Comparison of ENCODE assay signal across 8 mouse cellular contexts in genomic region chr11:74838441-74838840, GRCm38 (mm10). TPM values are rescaled to one million over a fixed set of nuclear protein-coding genes. Genes with fewer than 3 reads are reported as not detected.
A peak's percentile ranks its signal among the peaks of the same experiment; 100 is the strongest.
DNase-seq lines count a peak whose midpoint lies in the region; ATAC-seq and TF ChIP-seq lines count a peak whose summit lies in the region.

No protein-coding gene starts in this region.

- peak overlapping the region; percentile 96 for H3K27ac ChIP-seq in embryonic facial prominence, embryonic 14.5 days (replicated peaks; ENCODE audit: low read depth, low read length)
- peak overlapping the region; percentile 95 for H3K27ac ChIP-seq in limb, embryonic 14.5 days (replicated peaks; ENCODE audit: low read depth, low read length)
- H3K27ac ChIP-seq in midbrain, embryonic 16.5 days (ENCODE audit: low read length) = peak overlapping the region; percentile 83

- no peak for TF ChIP-seq POLR2A in limb, embryonic 14.5 days (IDR thresholded peaks at IDR 0.05; ENCODE audit: borderline replicate concordance, extremely low read depth, insufficient read depth, insufficient read length)

- H3K4me1 ChIP-seq in embryonic facial prominence, embryonic 14.5 days (ENCODE audit: control insufficient read depth, insufficient read depth, low read length) = peaks cover 13% of the 10 kb centered on the region
- peaks cover 26% of the 10 kb centered on the region for H3K4me1 ChIP-seq in limb, embryonic 14.5 days (ENCODE audit: control insufficient read depth, insufficient read depth, low read length)
- H3K4me1 ChIP-seq in midbrain, embryonic 16.5 days (ENCODE audit: control insufficient read depth, insufficient read depth, low read length) = peaks cover 23% of the 10 kb centered on the region

- WGBS in embryonic facial prominence, embryonic 14.5 days = 0% methylated on average over 18 of the region's 35 CpGs
- under 1% methylated on average over 26 of the region's 35 CpGs for WGBS in limb, embryonic 14.5 days
- WGBS in midbrain, embryonic 16.5 days = under 1% methylated on average over 33 of the region's 35 CpGs

- ATAC-seq in embryonic facial prominence, embryonic 14.5 days (ENCODE audit: low read depth) = peak; percentile 82
- ATAC-seq in limb, embryonic 14.5 days (ENCODE audit: low FRiP score, low read depth) = peak; percentile 82
- ATAC-seq in midbrain, embryonic 16.5 days = peak; percentile 62

- peaks cover 27% of the 10 kb centered on the region for H3K36me3 ChIP-seq in embryonic facial prominence, embryonic 14.5 days (ENCODE audit: control insufficient read depth, insufficient read depth, low read length)
- H3K36me3 ChIP-seq in limb, embryonic 14.5 days (ENCODE audit: control insufficient read depth, insufficient read depth, low read length) = peaks cover 32% of the 10 kb centered on the region
- peaks cover 5% of the 10 kb centered on the region; the same call in 1 of the 2 replicates for H3K36me3 ChIP-seq in midbrain, embryonic 16.5 days (ENCODE audit: control insufficient read depth, insufficient read depth, low read length)

- peak overlapping the region; percentile 84 for H3K4me2 ChIP-seq in embryonic facial prominence, embryonic 14.5 days (ENCODE audit: low read depth, low read length)
- H3K4me2 ChIP-seq in limb, embryonic 14.5 days (replicated peaks; ENCODE audit: low read depth, low read length, severe bottlenecking) = peak overlapping the region; percentile 88
- peak overlapping the region; percentile 73 for H3K4me2 ChIP-seq in midbrain, embryonic 16.5 days (ENCODE audit: low read length)

- no peaks in the 10 kb centered on the region for H3K27me3 ChIP-seq in embryonic facial prominence, embryonic 14.5 days (replicated peaks; ENCODE audit: control insufficient read depth, insufficient read depth, low read length)
- no peaks in the 10 kb centered on the region for H3K27me3 ChIP-seq in limb, embryonic 14.5 days (ENCODE audit: control insufficient read depth, insufficient read depth, low read length)
- no peaks in the 10 kb centered on the region for H3K27me3 ChIP-seq in midbrain, embryonic 16.5 days (ENCODE audit: control insufficient read depth, insufficient read depth, low read depth, low read length)

- DNase-seq in A20 (ENCODE audit: low read depth, low spot score) = peak; percentile 95
- DNase-seq in adrenal gland, postnatal 4 days (ENCODE audit: low spot score in 2 of 2) = peak; percentile 84 to 91
- peak; percentile 96 for DNase-seq in embryonic facial prominence, embryonic 14.5 days (ENCODE audit: low spot score)
- peak; percentile 92 for DNase-seq in heart, adult 8-10 months (ENCODE audit: low spot score)
- DNase-seq in kidney, adult 9 months = peak; percentile 97
- peak; percentile 90 for DNase-seq in limb, embryonic 14.5 days (ENCODE audit: low spot score)
- peak; percentile 95 to 96 for DNase-seq in spleen, postnatal 36 days (ENCODE audit: low spot score in 2 of 2)

- H3K4me3 ChIP-seq in embryonic facial prominence, embryonic 14.5 days (ENCODE audit: low read depth, low read length) = peak overlapping the region; percentile 55
- peak overlapping the region; percentile 54 for H3K4me3 ChIP-seq in limb, embryonic 14.5 days (replicated peaks; ENCODE audit: low read length)
- peak overlapping the region; percentile 50 for H3K4me3 ChIP-seq in midbrain, embryonic 16.5 days (ENCODE audit: low read depth, low read length)

- no peaks in the 10 kb centered on the region for H3K9me3 ChIP-seq in embryonic facial prominence, embryonic 14.5 days (ENCODE audit: control insufficient read depth, low read length)
- H3K9me3 ChIP-seq in limb, embryonic 14.5 days (ENCODE audit: control insufficient read depth, low read length) = no peaks in the 10 kb centered on the region
- H3K9me3 ChIP-seq in midbrain, embryonic 16.5 days (replicated peaks; ENCODE audit: control insufficient read depth, low read length, poor library complexity, severe bottlenecking) = no peaks in the 10 kb centered on the region

- H3K9ac ChIP-seq in embryonic facial prominence, embryonic 14.5 days (ENCODE audit: low read depth, low read length) = peak overlapping the region; percentile 69
- H3K9ac ChIP-seq in limb, embryonic 14.5 days (ENCODE audit: low read depth, low read length, severe bottlenecking) = peak overlapping the region; percentile 52
- H3K9ac ChIP-seq in midbrain, embryonic 16.5 days (ENCODE audit: low read depth, low read length) = peak overlapping the region; percentile 64

RNA-seq across cellular contexts. Expression of gene Mnt, which starts 7.7 kb away (rescaled TPM):
- total RNA-seq in adrenal gland, postnatal 4 days (2021) = 10 to 100 TPM; 29.0 to 35.9 TPM
- 4.8 and 5.8 TPM in 2 replicates for polyA plus RNA-seq in embryonic facial prominence, embryonic 14.5 days (2014; fragmentation: Nextera tagmentation; extraction: Ambion mirVana)
- 10 to 100 TPM in 3 of 4 experiments, 1 to 10 TPM in 1; 7.4 to 13.4 (median 10.2) TPM for total RNA-seq in heart, adult 8-10 months (2022)
- polyA plus RNA-seq in limb, embryonic 14.5 days (2012; rRNA removed) = 17.9 and 25.0 TPM in 2 replicates
- 6.0 and 7.1 TPM in 2 replicates for polyA plus RNA-seq in limb, embryonic 14.5 days (2014; fragmentation: Nextera tagmentation; extraction: Ambion mirVana)
- 7.6 and 8.6 TPM in 2 replicates for polyA plus RNA-seq in midbrain, embryonic 16.5 days (2015; fragmentation: Nextera tagmentation; extraction: Ambion mirVana)

RNA-seq across cellular contexts. Expression of gene Sgsm2, which starts 58.4 kb away (rescaled TPM):
- total RNA-seq in adrenal gland, postnatal 4 days (2021) = 10 to 100 TPM; 26.3 to 31.9 TPM
- 4.9 and 6.2 TPM in 2 replicates for polyA plus RNA-seq in embryonic facial prominence, embryonic 14.5 days (2014; fragmentation: Nextera tagmentation; extraction: Ambion mirVana)
- 1 to 10 TPM; 5.3 to 6.4 (median 5.8) TPM for total RNA-seq in heart, adult 8-10 months (2022)
- polyA plus RNA-seq in limb, embryonic 14.5 days (2012; rRNA removed) = 18.2 and 21.2 TPM in 2 replicates
- polyA plus RNA-seq in limb, embryonic 14.5 days (2014; fragmentation: Nextera tagmentation; extraction: Ambion mirVana) = 6.5 and 7.1 TPM in 2 replicates
- polyA plus RNA-seq in midbrain, embryonic 16.5 days (2015; fragmentation: Nextera tagmentation; extraction: Ambion mirVana) = 30.3 and 31.8 TPM in 2 replicates

RNA-seq across cellular contexts. Expression of gene Tsr1, which starts 59.4 kb away (rescaled TPM):
- 10 to 100 TPM; 39.7 to 42.3 TPM for total RNA-seq in adrenal gland, postnatal 4 days (2021)
- polyA plus RNA-seq in embryonic facial prominence, embryonic 14.5 days (2014; fragmentation: Nextera tagmentation; extraction: Ambion mirVana) = 48.1 and 49.5 TPM in 2 replicates
- 10 to 100 TPM; 17.5 to 19.3 (median 17.8) TPM for total RNA-seq in heart, adult 8-10 months (2022)
- 31.3 and 37.0 TPM in 2 replicates for polyA plus RNA-seq in limb, embryonic 14.5 days (2012; rRNA removed)
- polyA plus RNA-seq in limb, embryonic 14.5 days (2014; fragmentation: Nextera tagmentation; extraction: Ambion mirVana) = 49.6 and 50.0 TPM in 2 replicates
- 27.6 and 30.2 TPM in 2 replicates for polyA plus RNA-seq in midbrain, embryonic 16.5 days (2015; fragmentation: Nextera tagmentation; extraction: Ambion mirVana)

Comparison
In these comparisons a context has a peak if more than half of its experiments do, and no peak if none do; other contexts are left out.
1. Peak in every context shown above with its lines: DNase-seq, ATAC-seq, H3K4me3 ChIP-seq and H3K27ac ChIP-seq.